Mouse (Mus musculus) CD4-positive helper T cell, adult 2 months (primary cell): ENCODE measurements at regions not wholly inside any gene's neighbourhood (a gene's known extent, or its start where the extent isn't known, plus 50 kb on each side); places are given as distances from the start of the nearest gene placed in this dataset.

Experiments
- DNase-seq: peaks from one replicate; pipeline ENCODE4 v3.0.0-alpha.2; 2012; ENCODE audit warnings: low read depth, missing footprints, low spot score

GRCm38 (mm10) chr5:111656436-111656835 is 77.3 kb upstream of the Gm26897 start:
- DNase-seq, result no peak

- DNase-seq, result no peak
Observed at GRCm38 (mm10) chr5:111657759-111658429, 75.8 kb upstream of the Gm26897 start.

GRCm38 (mm10) chr5:111659229-111659628 is 74.5 kb upstream of the Gm26897 start:
- DNase-seq, result no peak

- DNase-seq, result no peak
Observed at GRCm38 (mm10) chr5:111660447-111660846, 73.3 kb upstream of the Gm26897 start.

GRCm38 (mm10) chr5:111660968-111661367 is 72.8 kb upstream of the Gm26897 start:
- DNase-seq, result no peak

GRCm38 (mm10) chr5:111661971-111662370 is 71.8 kb upstream of the Gm26897 start:
- no peak for DNase-seq

- DNase-seq, result no peak
Observed at GRCm38 (mm10) chr5:111663831-111664230, 69.9 kb upstream of the Gm26897 start.

- no peak for DNase-seq
Observed at GRCm38 (mm10) chr5:111665406-111665805, 68.3 kb upstream of the Gm26897 start.

- DNase-seq, result no peak
Observed at GRCm38 (mm10) chr5:111666007-111666406, 67.7 kb upstream of the Gm26897 start.

- DNase-seq, result no peak
Observed at GRCm38 (mm10) chr5:111667901-111668300, 65.8 kb upstream of the Gm26897 start.

GRCm38 (mm10) chr5:111669139-111669538 is 64.6 kb upstream of the Gm26897 start:
- DNase-seq, result no peak

GRCm38 (mm10) chr5:111671762-111672161 is 62.0 kb upstream of the Gm26897 start:
- no peak for DNase-seq

- no peak for DNase-seq
Observed at GRCm38 (mm10) chr5:111674976-111675672, 58.6 kb upstream of the Gm26897 start.

- DNase-seq, result no peak
Observed at GRCm38 (mm10) chr5:111675673-111676261, 58.0 kb upstream of the Gm26897 start.

- no peak for DNase-seq
Observed at GRCm38 (mm10) chr5:111677847-111678311, 55.8 kb upstream of the Gm26897 start.

- no peak for DNase-seq
Observed at GRCm38 (mm10) chr5:111678496-111678895, 55.2 kb upstream of the Gm26897 start.

- DNase-seq, result no peak
Observed at GRCm38 (mm10) chr5:111681362-111682028, 52.2 kb upstream of the Gm26897 start.

GRCm38 (mm10) chr5:111682899-111683298 is 50.8 kb upstream of the Gm26897 start:
- no peak for DNase-seq
